In genomic region chr2:32537360-32537905, GRCm38 (mm10) we compare ENCODE assay signal across 8 mouse cellular contexts. TPM values are rescaled to one million over a fixed set of nuclear protein-coding genes. Genes with fewer than 3 reads are reported as not detected.
DNase-seq lines count a peak whose midpoint lies in the region; ATAC-seq lines count a peak whose summit lies in the region.

No protein-coding gene starts in this region.

- 13% methylated on average over 9 of the region's 9 CpGs for WGBS in hindbrain, embryonic 13.5 days
- 10% methylated on average over 9 of the region's 9 CpGs for WGBS in liver, embryonic 11.5 days
- WGBS in neural tube, embryonic 15.5 days, result 10% methylated on average over 9 of the region's 9 CpGs

- peak overlapping the region; percentile 96 for H3K9ac ChIP-seq in hindbrain, embryonic 13.5 days
- no peak overlapping the region for H3K9ac ChIP-seq in liver, embryonic 11.5 days (ENCODE audit: low read depth, low read length)
- peak overlapping the region; percentile 94 for H3K9ac ChIP-seq in neural tube, embryonic 15.5 days (replicated peaks)

- H3K27me3 ChIP-seq in hindbrain, embryonic 13.5 days, result no peaks in the 10 kb centered on the region
- peaks cover 12% of the 10 kb centered on the region for H3K27me3 ChIP-seq in liver, embryonic 11.5 days (replicated peaks; ENCODE audit: control insufficient read depth, insufficient read depth, low read length)
- no peaks in the 10 kb centered on the region for H3K27me3 ChIP-seq in neural tube, embryonic 15.5 days (replicated peaks)

- no peaks in the 10 kb centered on the region for H3K36me3 ChIP-seq in hindbrain, embryonic 13.5 days
- H3K36me3 ChIP-seq in liver, embryonic 11.5 days (ENCODE audit: control insufficient read depth, insufficient read depth, low read length), result no peaks in the 10 kb centered on the region
- no peaks in the 10 kb centered on the region for H3K36me3 ChIP-seq in neural tube, embryonic 15.5 days

- H3K9me3 ChIP-seq in hindbrain, embryonic 13.5 days, result no peaks in the 10 kb centered on the region
- H3K9me3 ChIP-seq in liver, embryonic 11.5 days (ENCODE audit: control insufficient read depth, low read length), result no peaks in the 10 kb centered on the region
- H3K9me3 ChIP-seq in neural tube, embryonic 15.5 days (replicated peaks), result no peaks in the 10 kb centered on the region

- H3K27ac ChIP-seq in hindbrain, embryonic 13.5 days, result peak overlapping the region; percentile 97
- H3K27ac ChIP-seq in liver, embryonic 11.5 days (ENCODE audit: low read depth, low read length), result no peak overlapping the region
- peak overlapping the region; percentile 97 for H3K27ac ChIP-seq in neural tube, embryonic 15.5 days (replicated peaks)

- peak overlapping the region; percentile 94 for H3K4me3 ChIP-seq in hindbrain, embryonic 13.5 days
- peak overlapping the region; percentile 69 for H3K4me3 ChIP-seq in liver, embryonic 11.5 days (ENCODE audit: low read depth, low read length)
- peak overlapping the region; percentile 94 for H3K4me3 ChIP-seq in neural tube, embryonic 15.5 days (replicated peaks)

- H3K4me2 ChIP-seq in hindbrain, embryonic 13.5 days, result peak overlapping the region; percentile 81
- H3K4me2 ChIP-seq in liver, embryonic 11.5 days, result peak overlapping the region; percentile 91
- H3K4me2 ChIP-seq in neural tube, embryonic 15.5 days, result peak overlapping the region; percentile 74

- H3K4me1 ChIP-seq in hindbrain, embryonic 13.5 days (replicated peaks), result peaks cover 79% of the 10 kb centered on the region
- H3K4me1 ChIP-seq in liver, embryonic 11.5 days (replicated peaks; ENCODE audit: control insufficient read depth, insufficient read depth, low read length), result peaks cover 19% of the 10 kb centered on the region; the same call in 1 of the 2 replicates
- H3K4me1 ChIP-seq in neural tube, embryonic 15.5 days, result peaks cover 71% of the 10 kb centered on the region

- ATAC-seq in hindbrain, embryonic 13.5 days (ENCODE audit: low FRiP score), result no peak
- ATAC-seq in liver, embryonic 11.5 days (replicated peaks; ENCODE audit: low FRiP score), result no peak
- ATAC-seq in neural tube, embryonic 15.5 days (ENCODE audit: low FRiP score), result no peak
- no peak for ATAC-seq in erythroid progenitor cell, adult 5-6 weeks (replicated peaks; ENCODE audit: low FRiP score, poor library complexity, severe bottlenecking)

- DNase-seq in embryo, embryonic 10 days (ENCODE audit: low spot score), result peak; percentile 70
- DNase-seq in embryo, embryonic 10.5 days (ENCODE audit: low spot score), result no peak
- peak; percentile 52 for DNase-seq in embryo, embryonic 11 days
- peak; percentile 41 for DNase-seq in liver, embryonic 11.5 days (ENCODE audit: low spot score)
- no peak for DNase-seq in layer of hippocampus, postnatal 10 days (ENCODE audit: low spot score in 2 of 2)

RNA-seq across cellular contexts. Expression of gene Fam102a, which starts 2.3 kb away (rescaled TPM):
- 7.0 and 7.1 TPM in 2 replicates for polyA plus RNA-seq in hindbrain, embryonic 13.5 days (2015; fragmentation: Nextera tagmentation; extraction: Ambion mirVana)
- 4.1 and 6.5 TPM in 2 replicates for polyA plus RNA-seq in liver, embryonic 11.5 days (2014; fragmentation: Nextera tagmentation; extraction: Ambion mirVana)
- polyA plus RNA-seq in neural tube, embryonic 15.5 days (2015; fragmentation: Nextera tagmentation; extraction: Ambion mirVana), result 6.7 and 7.0 TPM in 2 replicates
- total RNA-seq in erythroid progenitor cell, adult 5-6 weeks (2015; ENCODE audit: low replicate concordance), result 3.6 and 12.6 TPM in 2 replicates
- 0.77 and 3.0 TPM in 2 replicates for total RNA-seq in erythroid progenitor cell, adult 5-6 weeks (2017; ENCODE audit: low replicate concordance)
- 10 to 100 TPM; 34.8 to 38.0 TPM for total RNA-seq in layer of hippocampus, postnatal 10 days (2021)

RNA-seq across cellular contexts. Expression of gene Dpm2, which starts 33.2 kb away (rescaled TPM):
- 142 and 145 TPM in 2 replicates for polyA plus RNA-seq in hindbrain, embryonic 13.5 days (2015; fragmentation: Nextera tagmentation; extraction: Ambion mirVana)
- 100 and 109 TPM in 2 replicates for polyA plus RNA-seq in liver, embryonic 11.5 days (2014; fragmentation: Nextera tagmentation; extraction: Ambion mirVana)
- 141 and 147 TPM in 2 replicates for polyA plus RNA-seq in neural tube, embryonic 15.5 days (2015; fragmentation: Nextera tagmentation; extraction: Ambion mirVana)
- 33.9 and 45.3 TPM in 2 replicates for total RNA-seq in erythroid progenitor cell, adult 5-6 weeks (2015; ENCODE audit: low replicate concordance)
- total RNA-seq in erythroid progenitor cell, adult 5-6 weeks (2017; ENCODE audit: low replicate concordance), result 11.8 and 21.1 TPM in 2 replicates
- total RNA-seq in layer of hippocampus, postnatal 10 days (2021), result 10 to 100 TPM; 69.6 to 88.4 TPM

RNA-seq across cellular contexts. Expression of gene Pip5kl1, which starts 37.2 kb away (rescaled TPM):
- 9.0 and 9.6 TPM in 2 replicates for polyA plus RNA-seq in hindbrain, embryonic 13.5 days (2015; fragmentation: Nextera tagmentation; extraction: Ambion mirVana)
- 0.48 TPM in 1 of 2 replicates, not detected in the other for polyA plus RNA-seq in liver, embryonic 11.5 days (2014; fragmentation: Nextera tagmentation; extraction: Ambion mirVana)
- 16.3 and 17.8 TPM in 2 replicates for polyA plus RNA-seq in neural tube, embryonic 15.5 days (2015; fragmentation: Nextera tagmentation; extraction: Ambion mirVana)
- not detected in 2 replicates for total RNA-seq in erythroid progenitor cell, adult 5-6 weeks (2015; ENCODE audit: low replicate concordance)
- not detected in 2 replicates for total RNA-seq in erythroid progenitor cell, adult 5-6 weeks (2017; ENCODE audit: low replicate concordance)
- 1 to 10 TPM; 6.4 to 7.1 TPM for total RNA-seq in layer of hippocampus, postnatal 10 days (2021)

RNA-seq across cellular contexts. Expression of gene 9430097D07Rik, which starts 38.1 kb away (rescaled TPM):
- 0.53 and 0.56 TPM in 2 replicates for polyA plus RNA-seq in hindbrain, embryonic 13.5 days (2015; fragmentation: Nextera tagmentation; extraction: Ambion mirVana)
- polyA plus RNA-seq in liver, embryonic 11.5 days (2014; fragmentation: Nextera tagmentation; extraction: Ambion mirVana), result not detected in 2 replicates
- polyA plus RNA-seq in neural tube, embryonic 15.5 days (2015; fragmentation: Nextera tagmentation; extraction: Ambion mirVana), result 0.59 and 0.99 TPM in 2 replicates
- not detected in 2 replicates for total RNA-seq in erythroid progenitor cell, adult 5-6 weeks (2015; ENCODE audit: low replicate concordance)
- total RNA-seq in erythroid progenitor cell, adult 5-6 weeks (2017; ENCODE audit: low replicate concordance), result 0.90 TPM in 1 of 2 replicates, not detected in the other
- under 1 TPM; 0.45 to 0.64 TPM for total RNA-seq in layer of hippocampus, postnatal 10 days (2021)

RNA-seq across cellular contexts. Expression of gene St6galnac4, which starts 49.5 kb away (rescaled TPM):
- 22.8 and 23.4 TPM in 2 replicates for polyA plus RNA-seq in hindbrain, embryonic 13.5 days (2015; fragmentation: Nextera tagmentation; extraction: Ambion mirVana)
- polyA plus RNA-seq in liver, embryonic 11.5 days (2014; fragmentation: Nextera tagmentation; extraction: Ambion mirVana), result 26.0 and 28.8 TPM in 2 replicates
- 43.9 and 44.6 TPM in 2 replicates for polyA plus RNA-seq in neural tube, embryonic 15.5 days (2015; fragmentation: Nextera tagmentation; extraction: Ambion mirVana)
- total RNA-seq in erythroid progenitor cell, adult 5-6 weeks (2015; ENCODE audit: low replicate concordance), result 2.9 and 3.8 TPM in 2 replicates
- total RNA-seq in erythroid progenitor cell, adult 5-6 weeks (2017; ENCODE audit: low replicate concordance), result 2.3 and 2.4 TPM in 2 replicates
- total RNA-seq in layer of hippocampus, postnatal 10 days (2021), result 10 to 100 TPM; 41.9 to 47.1 TPM

Comparison
In these comparisons a context has a peak if more than half of its experiments do, and no peak if none do; other contexts are left out.
1. DNase-seq: peak in embryo, embryonic 10 days (single experiment), embryo, embryonic 11 days (single experiment) and liver, embryonic 11.5 days (single experiment); none in embryo, embryonic 10.5 days (single experiment) and layer of hippocampus, postnatal 10 days (0 of 2).
2. Peak in every context shown above with its lines, with median percentiles within 50 percentile points of each other: H3K4me2 ChIP-seq and H3K4me3 ChIP-seq.